Mouse (Mus musculus) MEL (cell line): ENCODE data around the gene Flad1. TPM values are rescaled to one million over a fixed set of nuclear protein-coding genes. Genes with fewer than 3 reads are reported as not detected.

Experiments
- DNase-seq: peaks from one replicate; pipeline ENCODE4 v3.0.0; 2011; ENCODE audit warnings: low read depth, low spot score
- H3K27ac ChIP-seq: 2 replicates; pipeline ENCODE4 v1.5.1; 2012; ENCODE audit warnings: low read depth, mild to moderate bottlenecking, control low read depth, low read length, moderate library complexity; ENCODE audit not compliant: control insufficient read depth
- H3K27me3 ChIP-seq, 2 experiments: fragments of 150-350 bp in 1 of 2; sonication (generic) in 1 of 2; 2 replicates each; pipeline ENCODE4 v1.6.1; 2012; ENCODE audit warnings: low read length in 2 of 2, mild to moderate bottlenecking in 2 of 2, improper control_type of control experiment in 1 of 2, moderate library complexity in 1 of 2; ENCODE audit not compliant: insufficient read depth in 2 of 2, control insufficient read depth in 1 of 2
- H3K36me3 ChIP-seq, 2 experiments: 2 replicates each; pipeline ENCODE4 v1.6.1; 2012 to 2014; ENCODE audit warnings: low read length in 2 of 2, improper control_type of control experiment in 1 of 2, inconsistent platforms in 1 of 2, mild to moderate bottlenecking in 1 of 2; ENCODE audit not compliant: insufficient read depth in 2 of 2, control insufficient read depth in 1 of 2
- H3K4me1 ChIP-seq, 2 experiments: fragments of 150-350 bp in 1 of 2; sonication (generic) in 1 of 2; 2 replicates each; pipeline ENCODE4 v1.6.1; 2012; ENCODE audit warnings: low read length in 2 of 2, improper control_type of control experiment in 1 of 2, mild to moderate bottlenecking in 1 of 2; ENCODE audit not compliant: insufficient read depth in 2 of 2, control insufficient read depth in 1 of 2
- H3K4me3 ChIP-seq, 2 experiments: fragments of 150-350 bp in 1 of 2; sonication (generic) in 1 of 2; 2 replicates each; pipeline ENCODE4 v1.5.1; 2012; ENCODE audit warnings: low read depth in 2 of 2, low read length in 2 of 2, mild to moderate bottlenecking in 2 of 2, moderate library complexity in 2 of 2, control low read depth in 1 of 2, improper control_type of control experiment in 1 of 2; ENCODE audit not compliant: control insufficient read depth in 1 of 2, insufficient read depth in 1 of 2
- H3K79me2 ChIP-seq: 2 replicates; pipeline ENCODE4 v1.6.1; 2012; ENCODE audit warnings: mild to moderate bottlenecking, low read length, moderate library complexity; ENCODE audit not compliant: control insufficient read depth, poor library complexity, insufficient read depth
- H3K9ac ChIP-seq: 2 replicates; pipeline ENCODE4 v1.6.1; 2012; ENCODE audit warnings: low read depth, mild to moderate bottlenecking, control low read depth, low read length, moderate library complexity; ENCODE audit not compliant: control insufficient read depth, poor library complexity, severe bottlenecking
- H3K9me3 ChIP-seq: fragments of 150-350 bp; sonication (generic); replicated peaks from 2 replicates; pipeline ENCODE4 v1.6.1; 2012; ENCODE audit warnings: mild to moderate bottlenecking, low read length, improper control_type of control experiment, moderate library complexity; ENCODE audit not compliant: insufficient read depth
- CHD1 ChIP-seq: IDR thresholded peaks from 2 replicates; pipeline ENCODE4 v1.6.1; 2012; ENCODE audit warnings: low read depth, mild to moderate bottlenecking, inconsistent platforms, low read length, improper control_type of control experiment
- CHD2 ChIP-seq: IDR thresholded peaks from 2 replicates; pipeline ENCODE4 v1.6.1; 2011; ENCODE audit warnings: low read length, improper control_type of control experiment
- CTCF ChIP-seq, 3 experiments: IDR thresholded peaks in 2 of 3; conservative IDR thresholded peaks in 1 of 3; 2 replicates each; pipeline ENCODE4 v1.5.1; 2011 to 2012; ENCODE audit warnings: low read length in 3 of 3, low read depth in 2 of 3, mild to moderate bottlenecking in 2 of 3, improper control_type of control experiment in 1 of 3, inconsistent platforms in 1 of 3, mixed read lengths in 1 of 3, moderate library complexity in 1 of 3; ENCODE audit not compliant: control insufficient read depth in 1 of 3, insufficient read depth in 1 of 3, poor library complexity in 1 of 3, severe bottlenecking in 1 of 3
- ELF1 ChIP-seq: IDR thresholded peaks from 2 replicates; pipeline ENCODE4 v1.6.1; 2014; ENCODE audit warnings: low read depth, mild to moderate bottlenecking, inconsistent platforms, low read length, improper control_type of control experiment, moderate library complexity
- ETS1 ChIP-seq: IDR thresholded peaks from 2 replicates; pipeline ENCODE4 v1.6.1; 2012; ENCODE audit warnings: low read depth, mild to moderate bottlenecking, inconsistent platforms, low read length, improper control_type of control experiment, moderate library complexity
- GATA1 ChIP-seq: IDR thresholded peaks from 2 replicates; pipeline ENCODE4 v1.6.1; 2011; ENCODE audit warnings: low read depth, low read length, improper control_type of control experiment
- JUND ChIP-seq: IDR thresholded peaks from 2 replicates; pipeline ENCODE4 v1.6.1; 2011; ENCODE audit warnings: low read depth, mild to moderate bottlenecking, improper control_type of control experiment, low read length
- MAFK ChIP-seq: IDR thresholded peaks from 2 replicates; pipeline ENCODE4 v1.6.1; 2011; ENCODE audit warnings: low read depth, mild to moderate bottlenecking, low read length, improper control_type of control experiment, borderline replicate concordance
- MAZ ChIP-seq: IDR thresholded peaks from 2 replicates; pipeline ENCODE4 v1.6.1; 2012; ENCODE audit warnings: low read depth, mild to moderate bottlenecking, inconsistent platforms, low read length, improper control_type of control experiment
- MEF2A ChIP-seq: IDR thresholded peaks from 2 replicates; pipeline ENCODE4 v1.6.1; 2014; ENCODE audit warnings: low read depth, mild to moderate bottlenecking, inconsistent platforms, low read length, improper control_type of control experiment; ENCODE audit not compliant: poor library complexity, insufficient replicate concordance, severe bottlenecking; ENCODE audit errors: extremely low read depth
- MXI1 ChIP-seq: IDR thresholded peaks from 2 replicates; pipeline ENCODE4 v1.6.1; 2011; ENCODE audit warnings: mild to moderate bottlenecking, low read depth, low read length, improper control_type of control experiment
- MYB ChIP-seq: IDR thresholded peaks from 2 replicates; pipeline ENCODE4 v1.6.1; 2011; ENCODE audit warnings: mild to moderate bottlenecking, low read depth, low read length, improper control_type of control experiment
- MYC ChIP-seq: IDR thresholded peaks from 2 replicates; pipeline ENCODE4 v1.6.1; 2011; ENCODE audit warnings: low read depth, mild to moderate bottlenecking, low read length, improper control_type of control experiment, moderate library complexity
- NELFE ChIP-seq: IDR thresholded peaks from 2 replicates; pipeline ENCODE4 v1.6.1; 2011; ENCODE audit warnings: low read depth, low read length, improper control_type of control experiment
- POLR2A ChIP-seq, 2 experiments: IDR thresholded peaks; 2 replicates each; pipeline ENCODE4 v1.6.1; 2011 to 2012; ENCODE audit warnings: low read length in 2 of 2, mild to moderate bottlenecking in 2 of 2, control low read depth in 1 of 2, improper control_type of control experiment in 1 of 2, low read depth in 1 of 2, moderate library complexity in 1 of 2; ENCODE audit not compliant: control insufficient read depth in 1 of 2, insufficient read depth in 1 of 2, poor library complexity in 1 of 2
- POLR2AphosphoS2 ChIP-seq: IDR thresholded peaks from 2 replicates; pipeline ENCODE4 v1.6.1; 2011; ENCODE audit warnings: low read length, improper control_type of control experiment
- POLR2AphosphoS5 ChIP-seq: IDR thresholded peaks from 2 replicates; pipeline ENCODE4 v1.6.1; 2012; ENCODE audit warnings: low read depth, borderline replicate concordance, mild to moderate bottlenecking, inconsistent platforms, low read length, moderate library complexity, mixed read lengths
- RAD21 ChIP-seq: IDR thresholded peaks from 2 replicates; pipeline ENCODE4 v1.6.1; 2011; ENCODE audit warnings: mild to moderate bottlenecking, low read depth, low read length, improper control_type of control experiment
- RCOR1 ChIP-seq: IDR thresholded peaks from 2 replicates; pipeline ENCODE4 v1.6.1; 2012; ENCODE audit warnings: low read depth, mild to moderate bottlenecking, inconsistent platforms, low read length, improper control_type of control experiment
- SIN3A ChIP-seq: IDR thresholded peaks from 2 replicates; pipeline ENCODE4 v1.6.1; 2012; ENCODE audit warnings: low read length, improper control_type of control experiment, inconsistent platforms
- SMC3 ChIP-seq: IDR thresholded peaks from 2 replicates; pipeline ENCODE4 v1.6.1; 2011; ENCODE audit warnings: low read depth, low read length, improper control_type of control experiment
- TAL1 ChIP-seq: IDR thresholded peaks from 2 replicates; pipeline ENCODE4 v1.6.1; 2012; ENCODE audit warnings: mild to moderate bottlenecking, inconsistent platforms, low read length, moderate library complexity, mixed read lengths
- TBP ChIP-seq: IDR thresholded peaks from 2 replicates; pipeline ENCODE4 v1.8.0; 2011; ENCODE audit warnings: low read depth, low read length, improper control_type of control experiment
- TCF12 ChIP-seq: IDR thresholded peaks from 2 replicates; pipeline ENCODE4 v1.6.1; 2014; ENCODE audit warnings: low read depth, mild to moderate bottlenecking, inconsistent platforms, low read length, improper control_type of control experiment, moderate library complexity
- UBTF ChIP-seq: IDR thresholded peaks from 2 replicates; pipeline ENCODE4 v1.6.1; 2012; ENCODE audit warnings: low read depth, mild to moderate bottlenecking, inconsistent platforms, low read length, improper control_type of control experiment, moderate library complexity, borderline replicate concordance; ENCODE audit not compliant: insufficient read depth
- USF2 ChIP-seq, 2 experiments: IDR thresholded peaks; 2 replicates each; pipeline ENCODE4 v1.6.1; 2011 to 2012; ENCODE audit warnings: improper control_type of control experiment in 2 of 2, low read length in 2 of 2, borderline replicate concordance in 1 of 2, inconsistent platforms in 1 of 2, low read depth in 1 of 2, mild to moderate bottlenecking in 1 of 2; ENCODE audit not compliant: insufficient read depth in 1 of 2
- ZC3H11A ChIP-seq: IDR thresholded peaks from 2 replicates; pipeline ENCODE4 v1.6.1; 2012; ENCODE audit warnings: low read depth, mild to moderate bottlenecking, inconsistent platforms, low read length, improper control_type of control experiment
- ZNF384 ChIP-seq: IDR thresholded peaks from 2 replicates; pipeline ENCODE4 v1.6.1; 2012; ENCODE audit warnings: low read depth, mild to moderate bottlenecking, inconsistent platforms, low read length, improper control_type of control experiment
- polyA plus RNA-seq, 2 experiments: library from polyadenylated mRNA; stranded (reverse) in 1 of 2; unstranded in 1 of 2; fragments of >175 nt in 1 of 2; fragments of >200 nt in 1 of 2; gene quantifications; 2 replicates each; pipeline versions ENCODE4 v1.2.1 to v1.2.4; 2012; ENCODE audit warnings: low replicate concordance in 2 of 2, low read depth in 1 of 2; ENCODE audit not compliant: insufficient read length in 2 of 2, insufficient read depth in 1 of 2, missing spikeins in 1 of 2
- total RNA-seq: library from RNA; depleted of rRNA; stranded (reverse); fragments of 300-350 nt; gene quantifications from 2 replicates; pipeline ENCODE4 v1.2.3, GENCODE M21; 2012

Gene Flad1
- total and polyA plus RNA-seq, 3 experiments = 42.9 to 54.2 TPM; not detected in 1

DNA sequence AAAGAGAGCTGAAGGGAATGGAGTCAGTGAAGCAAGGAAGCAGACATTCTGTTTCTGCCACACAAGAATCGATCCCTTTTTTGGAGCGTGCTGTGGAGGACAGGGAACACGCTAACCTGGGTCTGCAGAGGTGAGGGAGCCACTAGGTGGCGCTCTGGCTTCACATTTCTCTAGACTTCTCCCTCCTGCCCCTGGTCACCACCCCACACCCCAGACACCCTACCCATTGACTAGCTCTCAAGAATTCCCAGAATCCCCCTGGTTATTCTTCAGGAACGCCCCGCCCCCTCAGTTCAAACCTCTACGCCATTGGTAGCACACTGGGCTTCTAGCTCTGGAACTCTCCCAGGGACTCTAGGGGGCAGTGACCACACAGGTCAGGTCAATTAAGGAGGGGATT, 37.9 kb upstream of the Flad1 start:
- Histone ChIP-seq H3K4me1 (peaks cover 0 to 8% of the 10 kb centered on the region in 2 experiments; a peak in 2 of 4 replicates), H3K27me3 (no peaks in the 10 kb centered on the region), H3K36me3 (peaks cover 0 to 3% of the 10 kb centered on the region in 2 experiments; a peak in 2 of 4 replicates), H3K4me3 (peak overlapping the region; percentile 33 to 43), H3K9ac (peak overlapping the region; percentile 50), H3K9me3 (no peaks in the 10 kb centered on the region), H3K79me2 (no peaks in the 10 kb centered on the region), H3K27ac (peak overlapping the region; percentile 59)
- TF ChIP-seq TCF12 (no peak), SMC3 (peak; percentile 73), ZNF384 (peak; percentile 46; the same call in 1 of the 2 replicates), POLR2AphosphoS2 (no peak), SIN3A (no peak), TAL1 (no peak), GATA1 (no peak), MYB (no peak), MAFK (no peak), RCOR1 (no peak), ETS1 (peak; percentile 7; the same call in 1 of the 2 replicates), NELFE (no peak), USF2 (IDR thresholded peaks at IDR 0.05; ENCODE audit: borderline replicate concordance in 1 of 2, insufficient read depth in 1 of 2, low read depth in 1 of 2, low read length in 2 of 2) (no peak), CTCF (IDR thresholded peaks at IDR 0.05 in 2 of 3, conservative IDR thresholded peaks at IDR 0.05 in 1 of 3; ENCODE audit: control insufficient read depth in 1 of 3, insufficient read depth in 1 of 3, low read depth in 2 of 3, low read length in 3 of 3, poor library complexity in 1 of 3, severe bottlenecking in 1 of 3) (peak; percentile 94 to 99 (median 98)), CHD2 (no peak), MYC (peak; percentile 38; the same call in 1 of the 2 replicates), RAD21 (peak; percentile 89), ZC3H11A (peak; percentile 74), UBTF (no peak), JUND (no peak)
- DNase-seq = peak; percentile 93

- Histone ChIP-seq H3K27ac (peak overlapping the region; percentile 65), H3K4me3 (peak overlapping the region; percentile 33 to 43), H3K27me3 (no peaks in the 10 kb centered on the region), H3K79me2 (no peaks in the 10 kb centered on the region), H3K36me3 (peaks cover 0 to 3% of the 10 kb centered on the region in 2 experiments; a peak in 2 of 4 replicates), H3K9ac (peak overlapping the region; percentile 58), H3K9me3 (no peaks in the 10 kb centered on the region), H3K4me1 (peaks cover 0 to 8% of the 10 kb centered on the region in 2 experiments; a peak in 2 of 4 replicates)
- DNase-seq = peak; percentile 98
- no peak for TF ChIP-seq POLR2AphosphoS5
- TF ChIP-seq MAFK = 0 out of 2 replicates have a peak, but pooled peaks have one; percentile 18
- TF ChIP-seq POLR2A (IDR thresholded peaks at IDR 0.05; ENCODE audit: control insufficient read depth in 1 of 2, insufficient read depth in 1 of 2, low read depth in 1 of 2, low read length in 2 of 2, poor library complexity in 1 of 2) = peak in 1 of 2 experiments; percentile 73; a peak in 2 of 4 replicates
- TF ChIP-seq ZC3H11A = no peak
- TF ChIP-seq MAZ = peak; percentile 90; the same call in 1 of the 2 replicates
- TF ChIP-seq TBP = peak; percentile 84
- TF ChIP-seq ELF1 = no peak
- TF ChIP-seq POLR2AphosphoS2 = peak; percentile 40; the same call in 1 of the 2 replicates
- TF ChIP-seq MXI1 = peak; percentile 91
- TF ChIP-seq CHD2 = no peak
- TF ChIP-seq ETS1 = peak; percentile 86
- peak; percentile 71 for TF ChIP-seq NELFE
- no peak for TF ChIP-seq CHD1
- no peak; the same call in 1 of the 2 replicates for TF ChIP-seq MEF2A
- no peak for TF ChIP-seq TAL1
- no peak for TF ChIP-seq SMC3
- peak; percentile 100 for TF ChIP-seq SIN3A
- no peak for TF ChIP-seq JUND
These were observed 37.3 kb upstream of the Flad1 start for GRCm38 (mm10) chr3:89448720-89449537.
